ENCODE assay signal across 7 mouse cellular contexts in genomic region chr13:109992775-109993505, GRCm38 (mm10).
DNase-seq lines count a peak whose midpoint lies in the region.

No protein-coding gene starts in this region.

- DNase-seq in urinary bladder, postnatal 14 days (ENCODE audit: low spot score) = peak; percentile 55
- DNase-seq in urinary bladder, postnatal 4 days (ENCODE audit: low spot score in 2 of 2) = no peak
- peak; percentile 86 for DNase-seq in cerebellum, adult 9-10 months
- peak; percentile 41 for DNase-seq in gastrocnemius, postnatal 25 days
- peak; percentile 63 to 67 for DNase-seq in kidney, postnatal 36 days
- DNase-seq in mesoderm, embryonic 11.5 days (ENCODE audit: low read depth, low spot score) = peak; percentile 54
- DNase-seq in spleen, postnatal 36 days (ENCODE audit: low spot score in 2 of 2) = no peak

Comparison
In these comparisons a context has a peak if more than half of its experiments do, and no peak if none do; other contexts are left out.
1. DNase-seq: peak in urinary bladder, postnatal 14 days (single experiment), cerebellum, adult 9-10 months (single experiment), gastrocnemius, postnatal 25 days (single experiment), kidney, postnatal 36 days (2 of 2) and mesoderm, embryonic 11.5 days (single experiment); none in urinary bladder, postnatal 4 days (0 of 2) and spleen, postnatal 36 days (0 of 2).